Mouse (Mus musculus) liver, adult 2 months (tissue): ENCODE results near the gene Mast1.
A peak's percentile ranks its signal among the peaks of the same experiment; 100 is the strongest.

Experiments
- CTCF ChIP-seq: fragments of 200-500 bp; IDR thresholded peaks from 2 replicates; pipeline ENCODE4 v1.5.1; 2011; ENCODE audit warnings: low read depth, low read length, control low read depth
- POLR2A ChIP-seq: fragments of 200-500 bp; IDR thresholded peaks from 2 replicates; pipeline ENCODE4 v1.6.1; 2011; ENCODE audit warnings: low read length, control low read depth; ENCODE audit not compliant: insufficient read depth; ENCODE audit errors: extremely low read depth

DNA sequence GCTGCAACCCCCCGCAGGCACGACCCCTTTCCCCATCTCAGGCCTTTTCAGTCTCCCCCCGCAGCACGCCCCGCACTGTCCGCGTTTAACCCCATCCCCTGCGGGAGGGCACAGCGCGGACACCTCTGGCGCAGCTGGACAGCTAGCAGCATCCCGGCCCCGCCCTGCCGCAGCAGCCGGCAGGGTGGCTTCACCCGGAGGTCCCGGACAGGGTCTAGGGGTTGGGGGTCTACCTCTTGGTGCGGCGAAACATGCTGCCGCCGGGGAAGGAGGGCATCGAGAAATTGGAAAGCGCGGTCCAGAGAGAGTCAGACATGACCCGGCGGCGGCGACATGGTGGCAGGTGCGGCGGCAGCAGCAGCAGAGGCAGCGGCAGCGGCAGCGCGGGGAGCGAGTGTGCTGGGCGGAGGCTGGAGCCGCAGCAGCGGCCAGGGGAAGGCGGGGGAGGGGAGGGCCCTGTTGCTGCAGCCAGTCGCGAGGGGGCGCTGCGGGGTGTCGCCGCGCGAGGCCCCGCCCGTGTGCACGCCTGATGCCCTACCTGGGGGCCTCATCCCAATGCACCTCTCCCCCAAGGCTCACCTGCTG lies at the start of gene Mast1:
- peak; percentile 74 for TF ChIP-seq CTCF
- TF ChIP-seq POLR2A = no peak
